Mouse (Mus musculus) midbrain, postnatal 0 days (tissue): ENCODE measurements around the gene Xpot. TPM values are rescaled to one million over a fixed set of nuclear protein-coding genes. Genes with fewer than 3 reads are reported as not detected.

ENCODE experiments used
- ATAC-seq: fragments of 200-750 bp; cut with Nextera tagmentation; 2 replicates; pipeline ENCODE4 v1.8.0; 2017; ENCODE audit warnings: moderate number of reproducible peaks, mild to moderate bottlenecking, moderate TSS enrichment, moderate library complexity; ENCODE audit not compliant: low FRiP score
- DNase-seq: peaks from one replicate; pipeline ENCODE4 v3.0.0-alpha.2; 2015; ENCODE audit warnings: low spot score
- H3K27ac ChIP-seq: fragments of 300-500 bp; sonication (generic); 2 replicates; pipeline ENCODE4 v1.5.1; 2014; ENCODE audit warnings: low read depth, mild to moderate bottlenecking, low read length, mixed read lengths
- H3K27me3 ChIP-seq: fragments of 300-500 bp; sonication (generic); 2 replicates; pipeline ENCODE4 v1.6.1; 2014; ENCODE audit warnings: low read length, control low read depth, mixed read lengths; ENCODE audit not compliant: insufficient read depth
- H3K36me3 ChIP-seq: fragments of 300-500 bp; sonication (generic); 2 replicates; pipeline ENCODE4 v1.6.1; 2014; ENCODE audit warnings: low read length, control low read depth, mixed read lengths; ENCODE audit not compliant: insufficient read depth
- H3K4me1 ChIP-seq: fragments of 300-500 bp; sonication (generic); 2 replicates; pipeline ENCODE4 v1.6.1; 2014; ENCODE audit warnings: mild to moderate bottlenecking, control low read depth, antibody characterized with exemption, low read length, mixed read lengths; ENCODE audit not compliant: insufficient read depth
- H3K4me2 ChIP-seq: fragments of 300-500 bp; sonication (generic); 2 replicates; pipeline ENCODE4 v1.6.1; 2014; ENCODE audit warnings: low read depth, mild to moderate bottlenecking, low read length, mixed read lengths; ENCODE audit not compliant: poor library complexity, severe bottlenecking
- H3K4me3 ChIP-seq: fragments of 300-500 bp; sonication (generic); 2 replicates; pipeline ENCODE4 v1.5.1; 2014; ENCODE audit warnings: low read depth, mild to moderate bottlenecking, low read length, moderate library complexity
- H3K9ac ChIP-seq: fragments of 300-500 bp; sonication (generic); replicated peaks from 2 replicates; pipeline ENCODE4 v1.6.1; 2014; ENCODE audit warnings: mild to moderate bottlenecking, low read length, moderate library complexity, mixed read lengths; ENCODE audit not compliant: poor library complexity, severe bottlenecking
- H3K9me3 ChIP-seq: fragments of 300-500 bp; sonication (generic); 2 replicates; pipeline ENCODE4 v1.6.1; 2016; ENCODE audit warnings: low read length, control low read depth
- CTCF ChIP-seq: IDR thresholded peaks from 2 replicates; pipeline ENCODE4 v1.5.1; 2016; ENCODE audit warnings: antibody characterized with exemption, mild to moderate bottlenecking
- WGBS: fragments of 180-500 bp; shearing (Covaris S2); extraction: QIAGEN DNeasy Blood & Tissue Kit; methylation state at CpG from one replicate; pipeline ENCODE4 v1.1.7; 2014; 5-methylcytosine and 5-hydroxymethylcytosine counted together
- microRNA-seq: library from miRNA; unstranded; fragments of <30 nt; microRNA quantifications from one replicate; pipeline ENCODE4, GENCODE M21; 2016; ENCODE audit warnings: borderline number of aligned reads
- polyA plus RNA-seq: library from polyadenylated mRNA; unstranded; fragments of >200 nt; fragmentation: Nextera tagmentation; extraction: Ambion mirVana; gene quantifications from 2 replicates; pipeline ENCODE4 v1.2.1, GENCODE M21; 2015
- total RNA-seq: library from RNA; depleted of rRNA; stranded (reverse); fragments of >200 nt; gene quantifications from 2 replicates; pipeline ENCODE4 v1.2.3, GENCODE M21; 2014; rRNA removed

Xpot gene
- total and polyA plus RNA-seq, 2 experiments from 2014 or later, result 26.6 to 111 TPM

- H3K9me3 ChIP-seq, result no peaks in the 10 kb centered on the region
- WGBS, result 95% methylated on average over 9 of the region's 9 CpGs
- no peak for TF ChIP-seq CTCF
- peaks cover 55% of the 10 kb centered on the region for H3K36me3 ChIP-seq
- H3K4me2 ChIP-seq, result no peak overlapping the region
- no peak overlapping the region for H3K9ac ChIP-seq
- no peak for DNase-seq
- H3K4me1 ChIP-seq, result no peaks in the 10 kb centered on the region
- H3K27ac ChIP-seq, result no peak overlapping the region
- no peaks in the 10 kb centered on the region for H3K27me3 ChIP-seq
- H3K4me3 ChIP-seq, result no peak overlapping the region
- no peak for ATAC-seq
Observed at GRCm38 (mm10) chr10:121550334-121550733, 75.8 kb downstream of the Xpot start.

GRCm38 (mm10) chr10:121549670-121550069 lies 76.5 kb downstream of the Xpot start:
- Histone ChIP-seq H3K4me3 (no peak overlapping the region), H3K36me3 (peaks cover 51% of the 10 kb centered on the region), H3K4me2 (no peak overlapping the region), H3K9me3 (no peaks in the 10 kb centered on the region), H3K4me1 (no peaks in the 10 kb centered on the region), H3K9ac (no peak overlapping the region), H3K27me3 (no peaks in the 10 kb centered on the region), H3K27ac (no peak overlapping the region)
- no peak for TF ChIP-seq CTCF
- 90% methylated on average over 5 of the region's 5 CpGs for WGBS
- DNase-seq, result no peak
- no peak for ATAC-seq

GRCm38 (mm10) chr10:121547162-121547561 lies 79.0 kb downstream of the Xpot start:
- 69% methylated on average over 6 of the region's 6 CpGs for WGBS
- H3K4me1 ChIP-seq, result no peaks in the 10 kb centered on the region
- H3K9ac ChIP-seq, result no peak overlapping the region
- peaks cover 30% of the 10 kb centered on the region for H3K36me3 ChIP-seq
- no peaks in the 10 kb centered on the region for H3K9me3 ChIP-seq
- no peaks in the 10 kb centered on the region for H3K27me3 ChIP-seq
- ATAC-seq, result no peak
- H3K4me2 ChIP-seq, result no peak overlapping the region
- no peak overlapping the region for H3K4me3 ChIP-seq
- DNase-seq, result no peak
- TF ChIP-seq CTCF, result no peak
- no peak overlapping the region for H3K27ac ChIP-seq

- WGBS, result over 99% methylated on average over 6 of the region's 6 CpGs
- H3K27me3 ChIP-seq, result no peaks in the 10 kb centered on the region
- H3K4me3 ChIP-seq, result no peak overlapping the region
- ATAC-seq (no peak), DNase-seq (no peak)
- no peak overlapping the region for H3K27ac ChIP-seq
- no peak overlapping the region for H3K4me2 ChIP-seq
- H3K36me3 ChIP-seq, result peaks cover 5% of the 10 kb centered on the region; the same call in 1 of the 2 replicates
- no peak overlapping the region for H3K9ac ChIP-seq
- TF ChIP-seq CTCF, result no peak
- no peaks in the 10 kb centered on the region for H3K4me1 ChIP-seq
- H3K9me3 ChIP-seq, result no peaks in the 10 kb centered on the region
Observed at GRCm38 (mm10) chr10:121543577-121543976, 82.6 kb downstream of the Xpot start.

GRCm38 (mm10) chr10:121542156-121542555 lies 84.0 kb downstream of the Xpot start:
- Histone ChIP-seq H3K27me3 (no peaks in the 10 kb centered on the region), H3K36me3 (peaks cover 5% of the 10 kb centered on the region; the same call in 1 of the 2 replicates), H3K4me2 (no peak overlapping the region), H3K4me1 (no peaks in the 10 kb centered on the region), H3K9ac (no peak overlapping the region), H3K4me3 (no peak overlapping the region), H3K9me3 (no peaks in the 10 kb centered on the region), H3K27ac (no peak overlapping the region)
- DNase-seq, result no peak
- ATAC-seq, result no peak
- no peak for TF ChIP-seq CTCF
- 95% methylated on average over 3 of the region's 3 CpGs for WGBS

Small RNA genes lying within 50 kb of the gene (microRNA-seq; reads per million reads assigned to microRNA genes)
- not detected for gene Gm24330

Other genes with a start within 250 kb of the Xpot start
- 5.8 and 6.0 TPM in 2 replicates for gene Rassf3, start 150.0 kb downstream of the Xpot start, total RNA-seq
- 3.0 and 3.4 TPM in 2 replicates for gene Rassf3, start 150.0 kb downstream of the Xpot start, polyA plus RNA-seq
- 16.5 and 29.2 TPM in 2 replicates for gene Tbk1, start 39.5 kb downstream of the Xpot start, total RNA-seq
- 24.5 and 24.8 TPM in 2 replicates for gene Tbk1, start 39.5 kb downstream of the Xpot start, polyA plus RNA-seq
- 0.44 and 0.61 TPM in 2 replicates for gene D930020B18Rik, start 15.3 kb upstream of the Xpot start, total RNA-seq
- 0.42 and 0.43 TPM in 2 replicates for gene D930020B18Rik, start 15.3 kb upstream of the Xpot start, polyA plus RNA-seq
- 2.5 and 4.5 TPM in 2 replicates for gene BC048403, start 113.6 kb upstream of the Xpot start, total RNA-seq
- gene BC048403, start 113.6 kb upstream of the Xpot start, polyA plus RNA-seq, result 1.5 and 1.9 TPM in 2 replicates